Mouse (Mus musculus): ENCODE measurements around the gene Pex11g. TPM values are rescaled to one million over a fixed set of nuclear protein-coding genes. Genes with fewer than 3 reads are reported as not detected.

Pex11g gene
- 3.4 and 3.6 TPM in 2 replicates for polyA plus RNA-seq (2016; fragmentation: Nextera tagmentation; extraction: Ambion mirVana)

DNA sequence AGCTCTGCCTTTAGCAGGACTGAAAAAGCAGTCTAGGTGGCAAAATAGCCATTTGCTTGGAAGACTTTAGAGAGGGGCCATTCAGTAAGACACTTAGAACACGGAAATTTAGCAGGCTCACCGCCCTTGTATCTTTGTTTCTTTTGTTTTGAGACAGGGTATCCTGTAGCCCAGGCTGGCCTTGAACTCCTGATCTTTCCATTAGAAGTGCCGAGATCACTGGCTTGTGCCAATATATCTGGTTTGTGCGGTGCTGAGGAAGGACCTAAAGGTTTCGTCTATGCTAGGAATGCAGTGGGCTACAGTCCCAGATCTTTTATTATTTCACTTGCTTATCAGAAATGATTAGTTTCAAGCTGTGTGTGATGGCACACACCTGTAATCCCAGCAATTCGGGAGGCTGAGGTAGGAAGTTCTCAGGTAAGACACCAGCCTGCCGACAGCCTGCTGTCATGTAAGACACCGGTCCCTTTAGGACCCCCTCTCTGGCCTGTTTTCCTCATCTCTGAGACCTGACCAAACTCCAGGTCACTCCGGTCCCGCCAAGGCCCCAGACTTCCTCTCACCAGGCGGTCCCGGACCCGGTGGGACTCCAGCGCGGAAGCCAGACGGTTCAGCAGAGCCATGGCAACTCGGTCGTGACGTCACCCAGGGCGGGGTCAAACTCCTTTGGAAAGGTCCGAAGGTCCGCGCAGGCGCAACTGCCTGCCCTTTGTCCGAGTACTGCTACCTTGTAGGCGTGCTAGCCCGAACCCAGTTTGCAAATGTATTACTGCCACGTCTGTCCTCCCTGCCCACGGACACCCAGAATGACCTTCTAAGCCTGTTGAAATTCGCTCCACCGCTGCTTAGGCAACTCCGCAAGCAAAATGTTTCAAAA is at the start of gene Pex11g:
TSS of gene Pex11g (minus strand) at position 675 of the 880 bp plus-strand sequence.
- peak; percentile 89 for ATAC-seq
- Histone ChIP-seq H3K4me1 (peaks cover 16% of the 10 kb centered on the region), H3K9me3 (replicated peaks) (no peaks in the 10 kb centered on the region), H3K4me2 (peak within 1 kb of the TSS; percentile 81), H3K36me3 (no peaks in the 10 kb centered on the region), H3K9ac (peak within 1 kb of the TSS; percentile 70), H3K27ac (peak within 1 kb of the TSS; percentile 58), H3K27me3 (replicated peaks) (no peaks in the 10 kb centered on the region), H3K4me3 (peak within 1 kb of the TSS; percentile 64)
- 7% methylated on average over 32 of the region's 32 CpGs for WGBS (ENCODE audit: insufficient replicate concordance)

DNA sequence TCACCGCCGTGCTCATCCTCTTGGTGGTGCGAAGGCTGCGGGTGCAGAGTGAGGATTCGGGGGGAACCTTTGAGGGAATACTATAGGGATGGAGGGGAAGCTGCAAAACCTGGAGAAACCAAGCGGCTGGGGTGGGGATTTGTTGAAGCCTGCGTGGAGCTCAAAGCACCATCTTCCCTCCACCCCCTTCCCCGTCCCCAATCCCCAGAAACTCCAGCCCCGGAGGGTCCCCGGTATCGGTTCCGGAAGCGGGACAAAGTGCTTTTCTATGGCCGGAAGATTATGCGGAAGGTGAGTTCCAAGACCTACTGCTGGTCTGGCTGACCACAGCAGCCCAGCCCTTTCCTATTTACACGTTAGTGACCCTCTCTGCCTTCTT is 49.6 kb upstream of the Pex11g start:
- no peak for ATAC-seq
- H3K27me3 ChIP-seq (replicated peaks) = no peaks in the 10 kb centered on the region
- peaks cover 53% of the 10 kb centered on the region for H3K4me1 ChIP-seq
- WGBS (ENCODE audit: insufficient replicate concordance) = 5% methylated on average over 16 of the region's 16 CpGs
- H3K4me3 ChIP-seq = peak overlapping the region; percentile 73
- H3K27ac ChIP-seq = peak overlapping the region; percentile 80
- peak overlapping the region; percentile 71 for H3K9ac ChIP-seq
- H3K36me3 ChIP-seq = peaks cover 31% of the 10 kb centered on the region
- peak overlapping the region; percentile 91 for H3K4me2 ChIP-seq
- H3K9me3 ChIP-seq (replicated peaks) = no peaks in the 10 kb centered on the region

DNA sequence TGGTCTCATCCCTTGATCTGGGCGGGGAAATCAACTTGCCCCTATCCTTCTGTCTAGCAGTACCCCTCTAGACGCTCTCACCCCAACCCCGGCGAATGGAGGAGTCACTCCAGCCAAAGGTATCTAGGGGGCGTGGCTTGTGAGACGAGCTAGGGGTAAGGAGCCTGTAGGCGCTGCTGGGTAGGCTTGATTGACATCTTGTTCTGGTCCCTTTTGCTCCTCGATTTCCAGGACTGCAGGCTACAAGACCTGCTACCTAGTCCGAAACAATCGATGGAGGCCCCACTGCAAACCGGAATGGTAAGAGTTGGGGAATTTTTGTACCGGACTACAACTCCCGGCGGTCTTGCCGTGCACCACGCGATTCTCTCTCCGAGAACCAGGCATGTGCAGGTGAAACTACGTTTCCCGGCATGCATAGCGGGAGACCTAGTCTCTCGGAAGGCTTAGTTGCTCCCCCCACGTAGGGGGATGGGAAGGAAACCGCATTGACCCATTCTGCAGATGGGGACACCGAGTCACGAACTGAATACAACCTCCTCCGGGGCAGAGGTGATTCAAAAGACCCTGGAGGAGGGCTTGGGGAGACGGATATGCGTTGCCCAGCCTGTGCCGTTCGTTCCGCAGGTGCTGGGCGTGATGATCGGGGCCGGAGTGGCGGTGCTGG is 49.1 kb upstream of the Pex11g start:
- Histone ChIP-seq H3K36me3 (peaks cover 29% of the 10 kb centered on the region), H3K9me3 (replicated peaks) (no peaks in the 10 kb centered on the region), H3K4me3 (peak overlapping the region; percentile 73), H3K27ac (peak overlapping the region; percentile 80), H3K27me3 (replicated peaks) (no peaks in the 10 kb centered on the region), H3K9ac (peak overlapping the region; percentile 71), H3K4me1 (peaks cover 49% of the 10 kb centered on the region), H3K4me2 (peak overlapping the region; percentile 91)
- peak; percentile 88 for ATAC-seq
- under 1% methylated on average over 36 of the region's 36 CpGs for WGBS (ENCODE audit: insufficient replicate concordance)

DNA sequence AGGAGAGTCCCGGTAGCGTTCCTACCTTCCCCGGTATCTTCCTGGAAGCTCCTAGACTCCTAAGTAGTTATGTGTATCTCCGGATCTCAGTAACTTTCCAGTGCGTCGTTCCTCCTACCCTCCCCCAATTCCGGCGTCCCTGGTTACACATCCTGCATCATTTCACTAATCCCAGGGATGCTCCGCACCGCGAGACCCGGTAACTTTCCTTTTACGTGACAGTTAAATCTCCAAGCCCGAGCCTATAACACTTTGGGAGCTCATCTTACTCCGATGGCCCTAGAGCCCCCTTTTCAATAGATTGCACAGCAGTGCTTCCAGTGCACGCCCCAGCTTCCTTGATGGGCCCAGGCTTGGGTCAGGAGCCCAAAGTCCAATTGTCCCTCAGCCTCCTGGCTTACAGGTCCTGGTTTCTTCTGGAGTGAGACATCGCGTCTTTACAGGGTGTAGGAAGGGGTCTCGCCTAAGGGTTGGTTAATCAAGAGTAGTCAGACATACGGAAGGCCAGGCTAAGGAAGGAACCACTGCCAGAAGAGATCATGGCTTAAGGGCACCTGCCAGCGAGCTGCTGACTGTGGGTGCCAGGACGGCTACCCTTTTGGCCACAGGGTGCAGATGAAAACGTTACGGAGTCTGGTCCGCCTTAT is 48.4 kb upstream of the Pex11g start:
- WGBS (ENCODE audit: insufficient replicate concordance) = under 1% methylated on average over 25 of the region's 25 CpGs
- peaks cover 45% of the 10 kb centered on the region for H3K4me1 ChIP-seq

DNA sequence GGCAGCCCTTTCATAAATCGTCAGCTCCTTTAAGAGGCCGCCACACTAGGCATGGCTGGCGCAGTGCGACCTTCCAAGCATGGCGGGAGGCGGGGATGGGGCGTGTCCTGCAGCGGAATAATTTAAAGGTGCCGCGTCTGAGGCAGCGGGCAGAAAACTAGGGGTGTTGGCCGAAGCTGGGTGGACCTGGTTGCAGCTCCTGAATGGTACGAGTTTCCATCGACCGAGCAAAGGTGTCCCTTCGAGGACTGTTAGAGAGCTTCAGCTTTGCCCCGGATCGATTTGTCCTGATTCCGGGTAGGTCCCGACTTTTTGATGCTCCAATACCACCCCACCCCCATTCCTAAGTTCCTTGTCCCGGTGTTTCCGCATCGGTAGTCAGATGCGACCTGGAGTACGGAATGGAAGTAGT is 47.8 kb upstream of the Pex11g start, which contains the start of gene Pnpla6:
TSS of gene Pnpla6 (plus strand) at position 125 of the 412 bp plus-strand sequence.
- peak within 1 kb of the TSS; percentile 80 for H3K27ac ChIP-seq
- H3K4me3 ChIP-seq = peak within 1 kb of the TSS; percentile 73
- peaks cover 35% of the 10 kb centered on the region for H3K36me3 ChIP-seq
- no peaks in the 10 kb centered on the region for H3K27me3 ChIP-seq (replicated peaks)
- no peaks in the 10 kb centered on the region for H3K9me3 ChIP-seq (replicated peaks)
- ATAC-seq = peak; percentile 64
- WGBS (ENCODE audit: insufficient replicate concordance) = 2% methylated on average over 25 of the region's 25 CpGs
- peak within 1 kb of the TSS; percentile 91 for H3K4me2 ChIP-seq
- peaks cover 39% of the 10 kb centered on the region for H3K4me1 ChIP-seq
- H3K9ac ChIP-seq = peak within 1 kb of the TSS; percentile 71

More for the DNA sequence above, 48.4 kb upstream of the Pex11g start:
- peak overlapping the region; percentile 71 for H3K9ac ChIP-seq
- H3K4me3 ChIP-seq = peak overlapping the region; percentile 73
- peaks cover 30% of the 10 kb centered on the region for H3K36me3 ChIP-seq
- H3K27ac ChIP-seq = peak overlapping the region; percentile 80
- H3K4me2 ChIP-seq = peak overlapping the region; percentile 91
- no peaks in the 10 kb centered on the region for H3K9me3 ChIP-seq (replicated peaks)
- no peaks in the 10 kb centered on the region for H3K27me3 ChIP-seq (replicated peaks)
- peak; percentile 38 for ATAC-seq

- no peaks in the 10 kb centered on the region for H3K27me3 ChIP-seq (replicated peaks)
- no peak for ATAC-seq
- H3K9ac ChIP-seq = peak overlapping the region; percentile 71
- peak overlapping the region; percentile 73 for H3K4me3 ChIP-seq
- H3K9me3 ChIP-seq (replicated peaks) = no peaks in the 10 kb centered on the region
- peak overlapping the region; percentile 59 for H3K27ac ChIP-seq
- WGBS (ENCODE audit: insufficient replicate concordance) = 35% methylated on average over 13 of the region's 13 CpGs
- peaks cover 34% of the 10 kb centered on the region for H3K4me1 ChIP-seq
- peak overlapping the region; percentile 91 for H3K4me2 ChIP-seq
- peaks cover 39% of the 10 kb centered on the region for H3K36me3 ChIP-seq
Measured at GRCm38 (mm10) chr8:3514681-3515247, 47.3 kb upstream of the Pex11g start.

- 0 out of 2 replicates have a peak, but pooled peaks cover 4% of the 10 kb centered on the region for H3K4me1 ChIP-seq
- WGBS (ENCODE audit: insufficient replicate concordance) = 71% methylated on average over 6 of the region's 6 CpGs
- peak; percentile 63 for ATAC-seq
- no peaks in the 10 kb centered on the region for H3K9me3 ChIP-seq (replicated peaks)
- H3K36me3 ChIP-seq = peaks cover 70% of the 10 kb centered on the region
- H3K9ac ChIP-seq = no peak overlapping the region
- peak overlapping the region; percentile 30; the same call in 1 of the 2 replicates for H3K27ac ChIP-seq
- H3K4me3 ChIP-seq = no peak overlapping the region
- H3K4me2 ChIP-seq = no peak overlapping the region
- H3K27me3 ChIP-seq (replicated peaks) = no peaks in the 10 kb centered on the region
Measured at GRCm38 (mm10) chr8:3507979-3508754, 40.7 kb upstream of the Pex11g start.

DNA sequence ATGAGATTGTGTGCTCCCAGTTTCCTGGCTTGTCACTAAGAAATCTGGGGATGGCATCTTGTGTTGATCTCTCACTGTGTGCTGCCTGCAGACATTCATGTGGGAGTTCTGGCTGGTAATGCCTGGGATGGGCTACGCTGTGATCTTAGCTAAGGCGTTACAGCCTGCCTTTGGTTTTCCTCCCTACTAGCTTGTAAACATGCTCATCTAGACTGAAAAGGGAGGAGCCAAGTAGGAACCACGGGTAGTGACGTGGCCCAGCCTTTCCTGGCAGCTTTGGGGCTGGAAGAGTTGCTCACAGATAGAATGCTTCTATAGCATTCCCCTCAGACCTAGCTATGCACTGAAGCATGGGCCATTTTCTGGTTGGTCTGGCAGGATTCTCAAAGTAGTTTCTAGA is 34.7 kb upstream of the Pex11g start:
- Histone ChIP-seq H3K27me3 (replicated peaks) (no peaks in the 10 kb centered on the region), H3K9me3 (replicated peaks) (no peaks in the 10 kb centered on the region), H3K9ac (peak overlapping the region; percentile 87; the same call in 1 of the 2 replicates), H3K27ac (no peak overlapping the region), H3K4me2 (no peak overlapping the region), H3K36me3 (peaks cover 21% of the 10 kb centered on the region), H3K4me3 (no peak overlapping the region), H3K4me1 (peaks cover 33% of the 10 kb centered on the region)
- no peak for ATAC-seq
- WGBS (ENCODE audit: insufficient replicate concordance) = 53% methylated on average over 4 of the region's 4 CpGs

DNA sequence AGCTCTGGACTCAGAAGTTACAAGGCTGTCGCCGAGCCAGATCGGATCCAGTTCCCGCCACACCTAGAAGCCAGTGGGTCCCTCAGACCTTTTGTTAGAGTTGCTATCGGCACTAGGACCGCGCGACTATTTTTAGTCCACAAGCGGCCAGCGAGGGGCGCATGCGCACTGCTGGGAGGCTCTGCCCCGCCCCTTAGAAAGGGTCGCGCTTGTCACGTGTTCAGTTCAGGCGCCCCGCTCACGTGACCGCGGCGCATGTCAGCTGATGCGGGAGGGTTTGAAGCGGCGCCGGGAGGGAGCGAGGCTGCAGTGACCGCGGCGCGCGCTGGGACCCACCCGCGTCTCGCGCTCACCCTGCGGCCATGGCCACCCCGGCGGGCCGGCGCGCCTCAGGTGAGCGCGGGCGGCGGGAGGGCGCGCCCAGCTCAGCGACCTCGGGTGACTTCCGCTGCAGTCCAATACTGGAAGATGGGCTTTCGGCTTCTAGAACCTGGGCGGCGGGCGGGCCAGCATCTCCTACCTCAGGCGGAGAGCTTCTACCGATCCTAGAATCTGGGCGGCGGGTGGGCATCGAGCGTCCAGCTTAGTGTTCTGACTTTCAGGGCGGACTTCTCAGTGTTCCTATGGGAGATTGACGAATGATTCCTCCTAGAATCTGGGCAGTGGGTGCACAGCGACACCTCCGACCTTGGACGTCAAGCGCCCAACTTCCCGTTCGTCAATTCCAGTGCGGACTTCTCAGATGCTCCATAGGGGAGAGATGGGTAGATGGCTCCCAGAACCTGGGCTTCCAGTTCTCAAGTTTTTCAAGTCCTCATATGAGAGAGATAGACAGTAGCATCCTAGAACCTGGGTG is 33.0 kb upstream of the Pex11g start, which contains the start of gene Mcoln1:
TSS of gene Mcoln1 (plus strand) at position 223 of the 856 bp plus-strand sequence.
- H3K9me3 ChIP-seq (replicated peaks) = 0 out of 2 replicates have a peak, but pooled peaks cover 6% of the 10 kb centered on the region
- ATAC-seq = peak; percentile 89
- no peaks in the 10 kb centered on the region for H3K27me3 ChIP-seq (replicated peaks)
- H3K9ac ChIP-seq = peak within 1 kb of the TSS; percentile 87
- H3K4me3 ChIP-seq = peak within 1 kb of the TSS; percentile 80
- peaks cover 21% of the 10 kb centered on the region for H3K36me3 ChIP-seq
- peaks cover 37% of the 10 kb centered on the region for H3K4me1 ChIP-seq
- H3K4me2 ChIP-seq = peak within 1 kb of the TSS; percentile 96
- under 1% methylated on average over 70 of the region's 70 CpGs for WGBS (ENCODE audit: insufficient replicate concordance)
- peak within 1 kb of the TSS; percentile 90 for H3K27ac ChIP-seq

GRCm38 (mm10) chr8:3499751-3500150 is 32.3 kb upstream of the Pex11g start:
- no peak; the same call in 1 of the 2 replicates for ATAC-seq

More at GRCm38 (mm10) chr8:3499751-3500150, 32.3 kb upstream of the Pex11g start:
- 6% methylated on average over 8 of the region's 8 CpGs for WGBS (ENCODE audit: insufficient replicate concordance)
- Histone ChIP-seq H3K27me3 (replicated peaks) (no peaks in the 10 kb centered on the region), H3K4me3 (peak overlapping the region; percentile 80), H3K36me3 (peaks cover 22% of the 10 kb centered on the region), H3K4me1 (peaks cover 39% of the 10 kb centered on the region), H3K4me2 (peak overlapping the region; percentile 96), H3K27ac (peak overlapping the region; percentile 90), H3K9ac (peak overlapping the region; percentile 87), H3K9me3 (replicated peaks) (0 out of 2 replicates have a peak, but pooled peaks cover 6% of the 10 kb centered on the region)

Measured in liver, embryonic 12.5 days (tissue).